Mouse (Mus musculus) brain, embryonic 14.5 days (tissue): ENCODE measurements around the gene Esr1.
"Not testable (repeated sequence)": the region's sequence is repeated elsewhere in the genome, so short reads cannot be mapped to it uniquely, and the experiment has no call there.

Experiments used
- CTCF ChIP-seq: fragments of 200-500 bp; IDR thresholded peaks from 2 replicates; pipeline ENCODE4 v1.5.1; 2012; ENCODE audit warnings: inconsistent platforms, mild to moderate bottlenecking, moderate library complexity, borderline replicate concordance; ENCODE audit not compliant: insufficient read depth, insufficient read length; ENCODE audit errors: extremely low read depth
- POLR2A ChIP-seq: fragments of 200-500 bp; IDR thresholded peaks from 2 replicates; pipeline ENCODE4 v1.6.1; 2012; ENCODE audit warnings: mild to moderate bottlenecking, inconsistent platforms, borderline replicate concordance; ENCODE audit not compliant: poor library complexity, insufficient read depth, insufficient read length, severe bottlenecking; ENCODE audit errors: extremely low read depth

DNA sequence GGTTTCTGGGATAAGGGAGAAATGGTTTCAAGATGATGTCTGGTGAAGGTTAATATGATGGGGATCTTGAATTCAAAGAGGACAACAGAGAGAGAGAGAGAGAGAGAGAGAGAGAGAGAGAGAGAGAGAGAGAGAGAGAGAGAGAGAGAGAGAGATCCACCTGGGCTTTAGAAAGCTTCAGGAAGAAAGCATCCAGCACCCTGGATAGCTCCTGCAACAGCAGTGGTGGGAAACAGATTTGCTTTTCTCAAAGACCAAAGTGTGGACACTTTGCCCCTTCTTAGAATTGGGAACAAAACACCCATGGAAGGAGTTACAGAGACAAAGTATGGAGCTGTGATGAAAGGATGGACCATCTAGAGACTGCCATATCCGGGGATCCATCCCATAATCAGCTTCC is 139.7 kb downstream of the Esr1 start:
- not testable (repeated sequence) for TF ChIP-seq CTCF, POLR2A
